Mouse (Mus musculus) layer of hippocampus, postnatal 25 days (tissue): ENCODE data around the gene Ppp1r3g. TPM values are rescaled to one million over a fixed set of nuclear protein-coding genes. Genes with fewer than 3 reads are reported as not detected.
A peak's percentile ranks its signal among the peaks of the same experiment; 100 is the strongest.
"Not testable (repeated sequence)": the region's sequence is repeated elsewhere in the genome, so short reads cannot be mapped to it uniquely, and the experiment has no call there.

Experiments
- DNase-seq, 2 experiments: peaks; one replicate each; pipeline ENCODE4 v3.0.0; 2022; ENCODE audit warnings: mixed read lengths in 2 of 2, low spot score in 1 of 2; ENCODE audit errors: extremely low spot score in 1 of 2
- total RNA-seq, 2 experiments: library from RNA; stranded (reverse); gene quantifications; 2 replicates each; pipeline ENCODE4 v1.2.3; 2021

The Ppp1r3g gene
- total RNA-seq, 2 experiments from 2014 or later: 10.7 to 15.7 TPM

GRCm38 (mm10) chr13:35991185-35991584, 32.5 kb downstream of the Ppp1r3g start:
- DNase-seq: not testable (repeated sequence)

DNA sequence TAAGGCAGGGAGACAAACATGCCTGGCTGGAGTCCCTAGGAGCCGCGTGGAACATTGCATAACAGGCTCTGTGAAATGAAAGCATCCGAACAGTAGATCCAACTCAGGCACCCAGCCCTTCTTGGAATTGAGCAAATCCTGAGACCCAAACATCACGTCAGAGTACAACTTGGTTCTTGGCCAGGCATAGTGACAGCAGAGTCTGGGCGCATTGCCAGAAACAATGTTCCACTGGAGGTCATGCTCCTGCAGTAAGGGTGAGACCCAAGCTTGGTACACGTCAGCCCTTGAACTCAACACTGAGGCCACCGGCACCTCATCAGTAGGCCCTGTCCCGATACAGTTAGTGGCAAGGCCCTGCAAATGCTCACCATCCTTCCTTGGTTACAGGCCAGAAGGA, 35.4 kb downstream of the Ppp1r3g start:
- peak in 1 of 2 experiments; percentile 45 for DNase-seq

- no peak for DNase-seq
Observed at GRCm38 (mm10) chr13:35995231-35995630, 36.6 kb downstream of the Ppp1r3g start.

DNA sequence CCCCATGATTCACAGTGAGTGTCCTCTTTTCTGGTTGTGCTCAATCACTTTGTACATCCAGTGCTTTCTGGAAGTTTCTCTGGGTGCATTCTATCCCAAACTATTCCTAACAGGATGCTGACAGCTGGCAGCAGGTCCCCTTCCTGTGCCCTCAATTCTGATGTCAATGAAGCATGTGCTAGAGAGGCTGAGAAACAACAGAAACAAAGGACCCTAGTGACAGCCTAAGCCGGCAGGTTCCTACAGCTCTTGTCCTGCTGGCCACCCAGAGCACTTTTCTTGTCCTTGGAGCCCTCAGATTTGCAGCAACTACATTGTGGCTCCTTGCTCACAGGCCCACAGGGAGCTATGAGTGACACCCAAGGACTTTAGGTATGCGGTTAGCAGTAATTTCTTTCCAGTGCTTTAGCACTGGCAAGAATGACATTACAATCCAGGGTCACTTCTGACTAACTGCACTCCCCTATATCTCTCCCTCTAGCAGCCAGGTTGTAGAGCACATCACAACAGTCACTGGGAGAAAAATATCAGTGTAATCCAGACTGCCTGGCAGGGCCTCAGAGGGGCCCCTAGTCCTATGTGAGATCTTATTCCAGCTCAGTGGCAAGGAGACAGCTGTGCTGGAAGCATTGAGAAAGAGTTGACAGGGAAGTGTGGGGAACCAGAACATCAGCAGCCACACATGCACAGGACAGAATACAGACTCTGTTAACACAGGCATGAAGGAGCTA, 37.2 kb downstream of the Ppp1r3g start:
- DNase-seq: no peak

- no peak for DNase-seq
Observed at GRCm38 (mm10) chr13:35997606-35998005, 39.0 kb downstream of the Ppp1r3g start.

DNA sequence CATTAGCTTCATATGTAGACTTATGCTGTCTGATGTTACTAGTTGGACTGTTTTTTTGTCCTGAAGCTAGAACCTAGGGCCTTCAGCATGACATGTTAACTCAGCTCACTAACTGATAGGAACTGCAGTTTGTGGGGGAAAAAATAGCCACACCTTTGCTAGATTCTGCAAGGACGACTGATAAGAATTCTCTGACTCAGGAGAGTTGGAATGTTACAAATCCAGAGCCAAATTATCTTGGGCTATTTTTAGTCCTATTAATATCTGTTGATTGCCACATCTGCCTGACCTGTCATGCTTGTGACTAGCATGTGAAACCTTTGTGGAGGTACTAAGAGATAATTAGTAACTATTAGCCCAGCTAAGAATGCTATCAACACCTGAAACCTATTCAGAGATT, 42.2 kb downstream of the Ppp1r3g start:
- no peak for DNase-seq

- DNase-seq: no peak
Observed at GRCm38 (mm10) chr13:36009981-36010380, 51.3 kb downstream of the Ppp1r3g start.

- no peak for DNase-seq
Observed at GRCm38 (mm10) chr13:36015636-36016035, 57.0 kb downstream of the Ppp1r3g start.

- no peak for DNase-seq
Observed at GRCm38 (mm10) chr13:36018017-36018416, 59.4 kb downstream of the Ppp1r3g start.

GRCm38 (mm10) chr13:36019309-36020274, 61.0 kb downstream of the Ppp1r3g start:
- peak; percentile 33 to 91 for DNase-seq

Other genes starting within 250 kb of the Ppp1r3g start
- gene Rpp40, start 52.5 kb upstream of the Ppp1r3g start, total RNA-seq: 1 to 10 TPM; 6.7 to 7.5 TPM
- 10 to 100 TPM; 33.8 to 37.6 TPM for gene Fars2, start 158.6 kb downstream of the Ppp1r3g start, total RNA-seq
- gene Lyrm4, start 158.7 kb downstream of the Ppp1r3g start, total RNA-seq: 10 to 100 TPM; 20.8 to 21.7 TPM